Mouse (Mus musculus) thymus, postnatal 25 days (tissue): ENCODE results near the gene Zfp574.
"Not testable (repeated sequence)": the region's sequence is repeated elsewhere in the genome, so short reads cannot be mapped to it uniquely, and the experiment has no call there.

Experiments
- DNase-seq: peaks from one replicate; pipeline ENCODE4 v3.0.0; 2022

Gene Zfp574

DNA sequence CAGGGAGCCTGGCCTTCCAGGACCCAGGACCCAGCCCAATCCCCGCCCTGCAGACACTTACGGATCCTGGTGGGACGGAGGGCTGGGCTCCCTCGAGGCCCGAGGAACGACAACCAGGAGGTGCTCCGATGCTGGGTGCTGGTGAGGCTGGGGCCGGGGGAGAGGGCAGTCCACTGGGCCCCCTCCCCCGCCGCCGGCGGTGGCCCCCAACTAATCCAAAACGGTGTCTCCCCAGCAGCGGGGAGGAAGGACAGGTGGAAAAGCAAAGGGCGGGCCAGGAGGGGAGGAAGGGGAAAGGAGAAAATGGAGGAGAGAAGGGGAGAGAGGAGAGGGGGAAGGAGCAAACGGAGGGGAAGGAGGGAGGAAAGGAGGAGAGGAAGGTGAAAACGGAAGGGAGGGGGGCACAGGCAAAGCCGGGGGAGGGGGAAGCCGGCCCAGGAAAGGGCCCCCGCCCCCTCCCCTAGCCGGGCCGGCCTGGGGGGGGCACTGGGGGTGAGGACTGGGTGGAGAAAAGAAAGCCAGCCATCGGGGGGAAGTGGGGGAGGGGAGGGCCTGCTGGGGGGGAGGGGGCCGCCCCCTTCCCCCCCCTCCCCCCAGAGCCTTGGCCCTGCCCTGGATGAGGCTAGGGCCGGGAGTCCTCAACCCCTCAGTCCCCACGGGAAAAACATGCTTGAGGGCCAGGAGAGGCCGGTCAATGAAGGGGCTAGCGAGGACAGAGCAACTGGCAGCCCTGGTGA lies at the start of gene Zfp574, which contains the start of gene Grik5:
Gene Zfp574, plus strand, starts transcription at position 589 of the 737 bp plus-strand sequence.
Gene Grik5, minus strand, starts transcription at position 368 of the 737 bp plus-strand sequence.
- DNase-seq, result no peak

DNA sequence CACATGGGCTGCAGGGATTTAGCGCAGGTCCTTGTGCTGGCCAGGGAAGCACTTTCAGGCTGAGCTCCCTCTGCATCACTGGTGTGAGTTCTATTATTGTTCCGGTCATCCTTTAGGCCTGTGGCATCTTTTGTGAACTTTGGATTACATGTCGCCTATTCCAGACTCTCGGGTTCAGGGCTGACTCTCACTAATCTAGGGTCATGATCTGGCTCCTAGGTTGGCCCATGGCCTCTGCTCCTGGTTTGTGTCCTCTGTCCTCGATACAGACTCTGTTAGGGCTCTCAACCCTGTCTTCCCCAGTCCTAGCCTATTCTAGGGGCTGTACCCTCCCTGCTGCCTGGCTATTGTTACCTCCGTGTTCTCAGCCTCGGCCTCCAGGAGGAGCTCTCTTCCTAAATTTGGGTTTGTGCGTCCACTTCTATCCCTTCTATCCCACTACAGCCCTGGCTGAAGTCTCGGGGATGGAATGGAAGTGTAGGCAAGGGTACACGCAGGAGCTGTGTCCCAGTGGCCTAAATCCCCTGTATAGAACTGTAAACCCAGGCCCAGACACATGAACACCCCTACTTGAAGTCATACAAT lies 46.4 kb upstream of the Zfp574 start:
- no peak for DNase-seq

DNA sequence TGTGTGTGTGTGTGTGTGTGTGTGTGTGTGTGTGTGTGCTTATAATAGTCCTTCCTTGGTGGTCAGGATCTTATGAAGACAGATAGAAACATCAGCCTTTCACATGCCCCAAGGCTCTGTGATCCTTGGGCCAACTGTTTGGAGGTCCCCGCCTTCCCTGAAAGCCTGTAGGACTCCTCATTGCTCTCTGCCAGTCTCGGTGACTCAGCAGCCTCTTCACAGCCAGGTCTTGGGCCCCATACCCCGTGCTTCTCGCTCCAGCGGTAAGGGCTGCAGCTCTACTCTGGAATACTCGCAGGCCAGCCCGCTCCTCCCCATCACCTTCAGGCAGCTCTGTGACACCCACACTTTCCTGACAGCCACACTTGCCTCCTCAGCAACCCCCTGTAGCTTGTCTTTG lies 45.9 kb upstream of the Zfp574 start:
- no peak for DNase-seq

DNA sequence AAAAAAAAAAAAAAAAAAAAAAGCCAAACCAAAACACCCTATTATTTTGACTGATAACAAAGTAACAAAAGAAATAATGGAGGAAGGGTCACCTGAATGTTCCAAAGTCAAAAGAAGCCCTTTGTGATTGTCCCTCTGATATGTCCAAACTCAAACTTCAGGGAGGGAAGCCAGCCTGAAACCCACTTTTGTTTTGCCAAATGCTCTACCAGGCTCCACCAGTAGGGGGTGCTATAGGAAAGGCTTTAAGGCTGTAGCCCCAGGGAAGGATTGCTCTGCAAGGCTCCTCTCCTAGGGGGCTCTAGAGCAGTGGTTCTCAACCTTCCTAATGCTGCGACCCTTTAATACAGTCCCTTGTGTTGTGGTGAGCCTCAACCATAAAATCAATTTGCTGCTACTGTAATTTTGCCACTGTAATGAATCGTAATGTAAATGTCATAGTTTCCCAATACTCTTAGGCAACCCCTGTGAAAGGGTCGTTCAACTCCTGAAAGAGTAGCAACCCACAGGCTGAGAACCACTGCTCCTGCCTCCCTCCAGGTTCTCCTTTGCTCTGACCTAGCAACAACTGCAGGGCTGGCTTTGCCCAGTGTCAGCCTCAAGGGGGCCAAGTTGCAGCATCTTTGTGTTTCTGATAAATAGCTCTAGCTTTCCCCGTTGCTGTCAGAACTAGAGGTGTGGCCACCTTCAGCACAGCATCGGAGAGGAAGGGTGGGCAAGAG lies 42.2 kb upstream of the Zfp574 start:
- DNase-seq, result peak; percentile 81

DNA sequence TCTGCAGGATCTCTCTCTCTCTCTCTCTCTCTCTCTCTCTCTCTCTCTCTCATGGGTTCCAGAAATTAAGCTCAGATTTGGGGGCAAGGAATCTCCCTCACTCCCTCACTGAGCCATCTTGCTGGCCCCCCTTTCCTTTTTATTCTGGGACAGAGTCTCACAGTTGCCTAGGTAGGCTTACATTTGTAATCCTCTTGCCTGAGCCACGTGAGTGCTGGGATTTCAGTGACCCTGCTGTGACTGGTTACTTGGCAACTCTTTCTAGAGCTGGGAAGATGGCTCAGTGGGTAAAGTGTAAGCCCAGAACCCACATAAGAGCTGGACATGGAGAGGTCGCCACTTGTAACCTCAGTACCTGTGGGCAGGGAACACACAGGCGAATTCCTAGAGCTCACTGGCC lies 40.8 kb upstream of the Zfp574 start:
- no peak for DNase-seq

DNA sequence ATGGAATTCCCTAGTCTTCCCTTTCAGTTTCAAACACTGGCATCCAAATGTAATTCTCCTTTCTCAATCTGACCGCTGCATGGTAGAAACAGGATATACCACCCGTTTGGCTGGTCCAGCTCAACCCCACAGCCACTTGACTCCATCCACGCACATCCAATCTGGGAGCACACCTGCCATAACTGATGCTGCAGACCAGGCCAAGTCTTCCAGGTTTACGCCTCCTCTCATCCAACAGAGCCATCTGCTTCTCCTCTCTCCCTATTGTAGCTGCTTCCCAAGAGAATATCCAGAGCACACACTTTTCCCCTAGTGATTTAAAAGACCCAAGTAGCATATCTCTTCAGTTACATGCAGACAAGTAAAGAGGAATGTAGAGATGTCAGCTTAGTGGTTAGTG lies 37.6 kb upstream of the Zfp574 start:
- DNase-seq, result no peak

DNA sequence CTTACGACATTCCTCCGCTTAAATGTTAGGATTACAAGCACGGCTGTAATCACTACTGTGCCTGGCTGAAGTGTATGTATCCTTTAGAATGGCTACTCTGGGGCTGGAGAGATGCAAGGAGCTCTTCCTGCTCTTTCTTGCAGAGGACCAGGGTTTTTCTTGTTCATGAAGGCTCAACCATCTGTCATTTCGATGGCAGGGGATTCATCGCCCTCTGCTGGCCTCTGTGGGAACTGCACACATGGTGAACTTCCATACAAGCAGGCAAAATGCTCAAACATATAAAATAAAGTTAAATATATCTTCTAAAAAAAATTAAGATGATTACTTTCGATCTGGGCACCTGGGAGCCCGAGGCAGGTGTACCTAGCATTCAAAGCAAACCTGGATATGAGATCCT lies 36.5 kb upstream of the Zfp574 start:
- peak; percentile 76 for DNase-seq

DNA sequence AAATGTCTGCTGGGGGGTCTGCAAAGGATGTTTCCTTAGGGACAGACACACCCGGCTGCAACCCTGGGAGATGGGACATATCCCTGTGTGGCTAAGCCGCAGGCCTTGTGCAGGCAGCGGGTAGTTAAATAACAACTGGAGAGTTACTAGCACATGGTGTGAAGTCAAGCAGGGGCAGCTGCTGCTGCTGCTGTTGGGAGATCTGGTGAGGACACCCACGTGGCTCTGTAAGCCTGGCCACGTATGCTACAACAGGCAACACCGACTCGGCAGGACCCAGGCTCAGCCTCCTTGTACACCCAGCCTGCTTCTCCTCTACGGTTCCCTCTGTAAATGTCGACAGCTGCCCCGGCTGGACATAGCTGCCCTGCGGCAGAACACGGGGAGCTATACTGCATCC lies 30.4 kb upstream of the Zfp574 start:
- no peak for DNase-seq

DNA sequence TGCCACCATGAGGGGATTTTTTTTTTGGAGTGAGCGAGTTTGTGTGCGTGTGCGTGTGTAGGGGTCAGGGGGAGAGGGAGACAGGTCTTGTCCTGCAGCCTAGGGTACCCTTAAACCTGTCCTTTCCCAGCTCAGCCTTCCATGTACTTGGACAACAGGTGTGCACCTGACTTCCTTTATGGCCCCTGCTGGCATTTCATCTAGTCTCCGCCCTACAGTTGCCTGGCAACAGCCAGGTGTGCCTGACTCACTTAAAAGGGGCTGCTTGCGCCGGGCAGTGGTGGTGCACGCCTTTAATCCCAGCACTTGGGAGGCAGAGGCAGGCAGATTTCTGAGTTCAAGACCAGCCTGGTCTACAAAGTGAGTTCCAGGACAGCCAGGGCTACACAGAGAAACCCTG lies 27.8 kb upstream of the Zfp574 start:
- not testable (repeated sequence) for DNase-seq

DNA sequence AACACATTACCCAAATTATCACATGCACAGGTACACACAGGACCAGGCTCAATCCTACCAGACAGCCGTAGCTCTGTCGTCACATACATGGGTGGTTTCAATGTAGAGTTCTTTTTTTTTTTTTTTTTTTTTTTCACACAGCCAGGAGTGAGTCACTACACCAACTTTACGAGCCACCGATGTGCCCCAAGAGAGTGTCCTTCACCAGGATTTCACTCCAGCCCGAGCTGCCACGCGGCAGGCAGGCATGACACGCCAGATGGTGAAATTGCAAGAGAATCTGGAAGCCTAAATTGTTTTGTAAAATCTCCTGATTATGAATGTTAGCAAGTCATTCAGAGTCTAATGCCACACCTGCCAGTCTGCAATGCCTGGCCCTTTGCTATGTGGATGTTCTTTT lies 25.0 kb upstream of the Zfp574 start:
- DNase-seq, result no peak

DNA sequence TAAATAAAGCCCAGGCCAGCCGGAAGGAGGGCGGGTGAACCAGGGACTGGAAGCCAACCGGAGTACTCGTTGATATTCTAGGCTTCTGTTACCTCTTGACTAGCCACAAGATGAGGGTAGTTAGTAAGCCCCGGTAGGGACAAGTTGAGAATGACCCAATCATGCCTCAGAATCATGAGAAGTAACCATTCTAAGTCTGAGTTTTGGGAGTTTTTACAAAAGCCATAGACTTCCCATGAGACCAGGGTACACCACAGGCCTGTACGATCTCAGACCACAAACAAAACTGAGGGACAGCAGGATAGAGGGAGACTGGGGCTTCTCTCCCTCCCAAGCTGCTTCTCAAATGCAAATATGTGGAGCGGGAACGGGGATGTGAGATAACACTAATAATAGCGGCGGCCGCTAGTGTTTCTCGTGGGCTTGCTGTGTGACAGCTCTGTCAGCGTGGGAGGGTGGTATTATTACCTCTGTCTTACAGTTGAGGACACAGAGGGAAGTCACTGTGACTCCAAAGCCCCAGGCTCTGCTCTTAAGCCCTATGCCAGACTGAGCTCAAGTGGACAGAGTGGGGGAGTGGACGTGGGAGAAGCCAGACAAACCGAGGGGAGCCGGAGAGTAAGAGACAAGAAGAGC lies 23.0 kb upstream of the Zfp574 start:
- DNase-seq, result no peak

DNA sequence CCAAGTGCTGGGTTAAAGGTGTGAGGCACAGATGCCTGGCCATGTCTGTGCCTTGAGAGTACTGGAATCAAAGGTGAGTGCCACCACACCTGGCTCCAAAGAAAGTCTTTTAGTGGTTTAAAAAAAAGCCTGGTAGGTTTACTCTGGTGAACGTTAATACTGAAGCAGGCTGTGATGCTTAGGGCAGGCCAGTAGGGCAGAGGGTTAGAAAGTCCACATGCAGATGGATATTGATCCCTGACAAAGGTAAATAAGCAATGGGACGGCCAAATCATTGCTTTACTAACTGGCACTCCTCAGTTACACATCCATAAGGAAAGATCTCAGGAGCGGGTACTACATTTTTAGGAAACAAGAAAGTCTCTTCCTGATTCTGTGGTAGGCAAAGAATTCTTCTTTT lies 19.8 kb upstream of the Zfp574 start:
- DNase-seq, result no peak

DNA sequence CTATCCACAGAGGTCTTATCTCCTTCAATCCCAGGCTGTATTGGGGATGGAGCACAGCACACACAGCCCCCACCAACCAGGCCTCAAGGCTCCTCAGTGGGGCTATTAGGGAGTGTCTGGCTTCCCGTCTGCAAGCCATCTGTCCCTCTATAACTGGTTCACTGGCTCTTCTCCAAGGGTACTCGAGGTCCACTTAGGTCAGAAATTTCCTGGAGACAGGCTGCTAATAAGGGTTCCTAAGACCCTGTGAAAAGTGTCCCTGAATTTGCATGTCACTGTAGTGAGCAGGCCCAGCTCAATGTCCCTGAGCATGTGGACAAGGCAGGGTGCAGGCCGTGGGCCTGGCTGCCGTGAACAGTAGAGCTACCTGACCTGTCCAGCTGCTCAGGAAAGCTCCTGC lies 15.4 kb upstream of the Zfp574 start:
- no peak for DNase-seq

DNA sequence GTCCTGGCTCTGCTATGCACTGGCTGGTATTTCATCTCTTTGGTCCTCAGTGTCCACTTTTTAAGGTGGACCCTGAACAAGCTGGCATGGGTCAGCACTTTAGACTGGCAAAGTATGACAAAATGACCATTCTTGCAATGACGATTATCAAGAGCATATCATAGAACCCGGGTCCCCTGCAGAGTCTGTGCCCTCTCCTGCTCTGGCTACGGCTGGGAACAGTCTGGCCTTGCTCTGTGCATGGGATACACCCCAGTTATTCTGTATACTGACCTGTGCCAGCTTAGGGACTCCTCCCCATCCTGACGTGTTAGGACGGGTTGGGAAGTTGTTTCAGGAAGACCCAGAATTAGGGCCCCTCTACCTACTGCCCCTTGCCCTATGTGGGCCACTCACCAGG lies 14.5 kb upstream of the Zfp574 start:
- no peak for DNase-seq

DNA sequence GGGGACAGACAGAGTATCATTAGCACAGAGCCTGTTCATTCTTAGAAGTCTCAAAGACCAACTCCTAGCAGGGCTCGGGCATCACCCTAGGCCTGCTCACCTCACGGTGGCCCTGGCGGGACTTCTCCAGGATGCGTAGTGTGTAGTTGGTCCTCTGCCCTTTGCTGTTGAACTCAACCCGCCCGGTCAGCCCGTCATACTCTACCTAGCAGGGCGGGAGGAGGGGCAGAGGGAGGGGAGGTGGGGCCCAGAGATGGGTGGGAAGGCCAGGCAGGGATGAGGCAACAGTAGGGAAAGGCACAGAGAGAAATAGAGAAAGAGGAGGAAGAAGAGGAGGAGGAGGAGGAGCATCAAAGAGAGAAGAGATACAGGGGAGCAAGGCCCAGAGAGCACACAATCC lies 14.0 kb upstream of the Zfp574 start:
- no peak for DNase-seq

DNA sequence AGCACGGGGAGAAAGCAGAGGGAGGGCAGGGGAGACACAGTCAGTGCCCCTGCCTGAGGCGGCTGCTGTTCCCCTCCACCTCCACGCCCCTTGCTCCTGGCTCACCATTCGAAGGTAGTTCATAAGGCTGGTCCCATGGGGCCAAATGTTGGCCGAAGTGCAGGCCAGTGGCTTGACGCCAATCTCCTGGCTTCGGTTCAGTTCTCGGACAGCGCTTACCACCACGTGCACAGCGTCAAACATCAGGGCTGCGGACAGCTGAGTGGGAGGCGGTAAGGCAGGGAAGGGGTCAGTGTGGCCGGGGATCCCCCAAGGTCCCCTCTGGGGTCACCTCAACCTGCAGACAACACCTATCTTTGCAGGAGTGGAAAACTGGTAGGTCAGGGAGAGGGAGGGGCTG lies 13.5 kb upstream of the Zfp574 start:
- no peak for DNase-seq

DNA sequence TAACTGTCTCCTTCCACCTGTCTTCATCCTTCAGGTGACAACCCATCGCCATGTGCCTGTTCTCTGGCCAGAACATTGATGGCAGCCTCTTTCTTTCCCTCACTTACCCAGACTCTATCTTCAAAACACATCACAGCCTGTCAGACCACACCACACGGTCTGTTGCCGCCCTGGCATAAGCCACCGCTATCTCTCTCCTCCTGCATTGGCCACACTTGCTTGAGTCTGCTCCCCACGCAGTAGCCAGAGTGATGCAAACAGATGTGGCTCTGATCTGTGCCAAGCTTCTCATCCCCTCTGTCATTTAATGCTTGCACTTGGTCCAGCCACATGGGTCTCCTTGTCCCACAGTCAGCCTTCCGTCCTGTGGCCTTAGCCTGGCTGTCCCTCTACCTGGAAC lies 9.0 kb upstream of the Zfp574 start:
- DNase-seq, result no peak

DNA sequence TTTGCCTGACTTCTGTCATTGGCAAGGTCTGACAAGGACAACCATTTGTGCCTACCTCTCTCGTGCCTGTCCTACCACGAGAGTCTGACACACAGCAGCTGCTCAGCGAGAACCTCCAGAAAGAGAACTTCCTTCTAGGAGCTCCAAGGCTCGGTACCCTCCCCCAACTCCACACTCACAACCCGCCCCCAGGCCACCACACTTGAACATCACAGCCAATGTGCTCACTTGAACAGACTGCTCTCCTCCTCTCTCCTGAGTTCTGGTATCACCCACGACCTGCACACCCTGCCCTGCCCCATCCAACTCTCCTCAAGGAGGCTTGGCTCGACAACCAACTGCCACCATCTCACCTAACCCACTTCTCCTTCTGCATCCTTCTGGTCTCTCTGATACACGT lies 8.5 kb upstream of the Zfp574 start:
- no peak for DNase-seq

DNA sequence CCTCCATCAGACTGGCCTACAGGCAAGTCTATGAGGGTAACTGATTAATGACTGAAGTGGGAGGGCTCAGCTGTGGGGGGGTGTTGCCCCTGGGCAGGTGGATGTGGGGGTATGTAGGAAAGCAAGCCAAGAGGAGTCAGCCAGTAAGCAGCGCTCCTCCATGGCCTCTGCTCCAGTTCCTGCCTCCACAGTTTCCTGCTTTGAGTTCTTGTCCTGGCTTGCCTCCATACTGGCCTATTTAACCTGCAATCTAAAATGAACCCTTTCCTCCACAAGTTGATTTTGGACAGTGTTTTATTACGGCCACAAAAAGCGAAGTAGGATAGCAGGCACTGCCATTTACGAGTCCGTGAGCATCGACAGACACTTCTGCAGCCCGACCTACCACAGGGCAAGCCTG lies 5.0 kb upstream of the Zfp574 start:
- no peak for DNase-seq

DNA sequence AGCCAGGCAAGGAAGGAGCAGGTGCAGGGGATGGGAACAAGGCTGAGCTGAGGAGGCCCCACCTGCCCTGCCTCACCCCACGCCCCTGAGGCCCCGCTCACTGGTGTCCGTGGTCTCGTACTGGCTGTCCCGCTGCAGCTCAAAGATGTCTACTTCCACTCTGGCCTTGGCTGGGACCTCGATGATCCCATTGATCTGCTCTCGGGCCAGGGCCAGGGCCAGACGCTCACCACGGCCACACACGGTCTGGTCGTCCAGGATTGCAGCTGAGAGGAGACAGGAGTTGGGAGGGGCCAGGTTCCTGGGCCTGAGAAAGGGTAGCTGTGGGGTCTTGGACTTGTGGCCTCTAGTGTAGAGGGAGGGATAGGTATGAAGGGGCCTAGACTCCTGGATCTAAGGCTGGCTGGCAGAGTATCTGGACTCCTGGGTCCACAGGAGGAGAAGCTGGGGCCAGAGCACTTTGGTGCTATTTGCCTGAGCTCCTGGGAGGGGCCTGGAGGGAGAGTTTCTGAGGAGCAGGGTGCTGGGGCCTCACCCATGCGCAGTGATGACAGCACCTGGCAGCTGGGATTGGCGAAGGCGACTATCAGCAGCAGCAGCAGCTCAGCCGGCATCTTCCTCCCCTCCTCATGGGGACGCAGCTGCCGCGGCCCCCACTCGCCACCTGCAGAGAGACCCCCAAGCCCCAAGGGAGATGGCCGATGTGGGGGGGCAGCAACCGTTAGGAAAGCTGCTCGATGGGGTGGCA lies 4.3 kb upstream of the Zfp574 start:
- DNase-seq, result no peak

DNA sequence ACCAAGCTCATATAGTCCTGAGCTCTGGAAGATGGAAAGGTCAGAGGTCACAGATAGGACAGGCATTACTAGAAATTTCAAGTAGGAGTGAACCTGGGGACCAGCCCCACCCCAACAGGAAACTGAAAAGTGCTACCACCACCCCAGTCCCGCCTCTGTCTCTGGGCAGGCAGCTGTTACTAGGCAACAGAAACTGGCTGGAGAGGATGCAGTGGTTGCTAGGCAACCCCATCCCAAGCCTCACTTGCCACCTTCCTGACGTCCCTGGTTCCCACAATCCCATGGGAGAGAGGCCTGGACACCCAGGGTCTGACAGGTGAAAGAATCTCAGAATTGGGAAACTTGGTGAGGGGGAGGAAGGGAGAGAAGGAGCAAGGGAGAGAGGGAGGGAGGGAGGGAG lies 3.6 kb upstream of the Zfp574 start:
- DNase-seq, result no peak

DNA sequence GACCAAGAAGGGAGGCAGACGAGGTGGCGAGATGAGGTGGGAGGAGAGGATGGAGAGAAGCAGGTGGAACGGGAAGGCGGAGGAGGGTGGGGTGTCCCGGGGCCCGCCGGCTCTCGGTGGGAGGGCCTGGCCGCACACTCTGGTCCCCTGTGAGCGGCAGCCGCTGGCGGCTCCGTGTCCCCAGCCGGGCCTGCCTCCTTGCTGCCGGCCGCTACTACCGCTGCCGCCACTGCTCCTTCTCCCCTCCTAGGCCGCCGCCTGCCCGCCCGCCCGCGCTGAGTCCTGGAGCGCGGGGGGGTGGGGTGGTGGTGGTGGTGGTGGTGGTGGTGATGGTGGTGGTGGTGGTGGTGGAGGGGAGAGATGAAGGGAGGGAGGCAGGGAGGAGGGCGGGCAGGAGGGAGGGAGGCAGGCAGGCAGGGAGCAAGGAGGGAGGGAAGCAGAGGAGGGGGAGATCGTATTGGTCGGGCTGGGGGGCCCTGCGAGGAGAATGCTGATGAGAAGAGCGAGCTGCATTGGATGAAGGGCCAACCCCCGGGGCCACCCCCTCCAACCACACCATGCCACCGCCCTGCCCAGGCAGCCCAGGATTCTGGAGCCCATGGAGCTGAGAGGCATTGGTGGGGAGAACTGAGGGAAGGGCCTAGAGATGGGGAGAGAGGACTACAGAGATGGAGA lies 486 bp downstream of the Zfp574 start:
- DNase-seq, result no peak
